Mouse (Mus musculus) limb, embryonic 10.5 days (tissue): ENCODE data around the gene Tnip1. TPM values are rescaled to one million over a fixed set of nuclear protein-coding genes. Genes with fewer than 3 reads are reported as not detected.

Experiments
- DNase-seq: peaks from one replicate; pipeline ENCODE4 v3.0.0-alpha.2; 2017; ENCODE audit warnings: low spot score
- H3K27ac ChIP-seq: fragments of 300-500 bp; sonication (generic); 2 replicates; pipeline ENCODE4 v1.5.1; 2016; ENCODE audit warnings: mild to moderate bottlenecking
- H3K27me3 ChIP-seq: fragments of 300-500 bp; sonication (generic); 2 replicates; pipeline ENCODE4 v1.6.1; 2016; ENCODE audit warnings: low read depth, mild to moderate bottlenecking; ENCODE audit not compliant: poor library complexity, severe bottlenecking
- H3K36me3 ChIP-seq: fragments of 300-500 bp; sonication (generic); 2 replicates; pipeline ENCODE4 v1.6.1; 2016; ENCODE audit warnings: mild to moderate bottlenecking, moderate library complexity
- H3K4me1 ChIP-seq: fragments of 300-500 bp; sonication (generic); 2 replicates; pipeline ENCODE4 v1.6.1; 2016
- H3K4me3 ChIP-seq: fragments of 300-500 bp; sonication (generic); 2 replicates; pipeline ENCODE4 v1.5.1; 2016; ENCODE audit warnings: mild to moderate bottlenecking, moderate library complexity
- H3K9me3 ChIP-seq: fragments of 300-500 bp; sonication (generic); replicated peaks from 2 replicates; pipeline ENCODE4 v1.6.1; 2016; ENCODE audit warnings: mild to moderate bottlenecking
- WGBS: fragments of 180-500 bp; shearing (Covaris S2); methylation state at CpG from one replicate; pipeline ENCODE4 v1.1.7; 2016; 5-methylcytosine and 5-hydroxymethylcytosine counted together
- polyA plus RNA-seq: library from polyadenylated mRNA; unstranded; fragments of >200 nt; fragmentation: Nextera tagmentation; extraction: Ambion mirVana; gene quantifications from 2 replicates; pipeline ENCODE4 v1.2.1, GENCODE M21; 2016

Gene Tnip1
- polyA plus RNA-seq, 1 experiment from 2014 or later: 14.0 TPM

DNA sequence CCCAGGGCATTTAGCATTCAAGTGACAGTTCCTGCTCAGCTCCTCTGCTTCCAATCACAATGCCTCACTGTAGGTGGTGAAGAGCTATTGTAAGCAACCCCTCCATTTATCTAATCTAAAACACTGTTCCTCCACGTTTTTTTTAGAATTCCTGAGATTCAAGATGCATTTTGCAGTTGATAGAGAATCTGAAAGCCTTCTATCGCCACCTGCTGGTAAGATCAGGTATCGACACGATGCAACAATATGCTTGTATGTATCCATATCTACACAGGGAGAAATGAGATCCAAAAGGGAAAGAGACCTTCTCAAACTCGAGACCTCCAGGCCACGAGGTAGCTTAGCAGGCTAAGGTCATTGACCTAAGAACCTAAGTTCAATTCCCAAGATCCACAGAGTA, 21.4 kb upstream of the Tnip1 start:
- Histone ChIP-seq H3K4me1 (0 out of 2 replicates have a peak, but pooled peaks cover 3% of the 10 kb centered on the region), H3K27me3 (no peaks in the 10 kb centered on the region), H3K36me3 (peaks cover 41% of the 10 kb centered on the region), H3K27ac (no peak overlapping the region), H3K9me3 (no peaks in the 10 kb centered on the region), H3K4me3 (no peak overlapping the region)
- peak; percentile 86 for DNase-seq
- WGBS: 3% methylated on average over 6 of the region's 6 CpGs

DNA sequence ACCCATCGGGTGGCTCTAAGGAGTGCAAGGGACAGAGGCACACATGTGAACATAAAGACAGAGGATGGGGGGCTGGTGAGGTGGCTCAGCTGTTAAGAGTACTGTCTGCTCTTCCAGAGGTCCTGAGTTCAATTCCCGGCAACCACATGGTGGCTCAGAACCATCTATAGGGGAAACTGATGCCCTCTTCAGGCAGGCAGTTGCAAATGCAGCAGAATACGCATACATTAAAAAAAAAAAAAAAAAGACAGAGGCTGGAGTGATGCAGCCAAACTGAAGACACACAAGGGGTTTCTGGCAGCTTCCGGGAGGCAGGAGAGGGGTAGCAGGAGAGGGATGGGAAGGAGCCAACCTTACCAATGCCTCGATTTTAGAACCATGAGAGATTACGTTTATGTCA, 19.8 kb upstream of the Tnip1 start:
- peaks cover 43% of the 10 kb centered on the region for H3K36me3 ChIP-seq
- H3K4me3 ChIP-seq: no peak overlapping the region
- H3K4me1 ChIP-seq: 0 out of 2 replicates have a peak, but pooled peaks cover 3% of the 10 kb centered on the region
- H3K27ac ChIP-seq: no peak overlapping the region
- H3K9me3 ChIP-seq: no peaks in the 10 kb centered on the region
- DNase-seq: no peak
- H3K27me3 ChIP-seq: no peaks in the 10 kb centered on the region
- WGBS: 84% methylated on average over 6 of the region's 6 CpGs

DNA sequence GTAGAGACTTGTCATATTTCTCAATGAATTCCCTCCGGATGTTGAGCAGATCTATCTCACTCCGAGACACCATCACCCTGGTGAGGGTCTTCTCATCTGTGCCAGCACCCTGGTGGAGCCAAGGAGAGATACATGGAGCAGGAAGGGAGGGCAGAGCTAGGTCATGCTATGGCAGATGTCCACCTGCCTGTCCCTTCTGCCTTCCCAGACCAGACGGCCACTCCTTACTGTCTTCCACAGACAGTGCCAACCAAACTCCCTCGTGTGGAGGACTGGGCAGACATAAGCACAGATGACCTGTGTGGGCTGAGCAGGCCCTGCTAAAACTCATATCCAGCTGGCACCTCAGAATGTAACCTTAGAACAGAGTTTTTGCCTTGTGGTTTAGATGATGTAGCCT, 18.9 kb upstream of the Tnip1 start:
- WGBS: 89% methylated on average over 4 of the region's 4 CpGs
- H3K9me3 ChIP-seq: no peaks in the 10 kb centered on the region
- H3K27me3 ChIP-seq: no peaks in the 10 kb centered on the region
- H3K36me3 ChIP-seq: peaks cover 42% of the 10 kb centered on the region
- no peak overlapping the region for H3K4me3 ChIP-seq
- no peak overlapping the region for H3K27ac ChIP-seq
- DNase-seq: no peak
- H3K4me1 ChIP-seq: no peaks in the 10 kb centered on the region

DNA sequence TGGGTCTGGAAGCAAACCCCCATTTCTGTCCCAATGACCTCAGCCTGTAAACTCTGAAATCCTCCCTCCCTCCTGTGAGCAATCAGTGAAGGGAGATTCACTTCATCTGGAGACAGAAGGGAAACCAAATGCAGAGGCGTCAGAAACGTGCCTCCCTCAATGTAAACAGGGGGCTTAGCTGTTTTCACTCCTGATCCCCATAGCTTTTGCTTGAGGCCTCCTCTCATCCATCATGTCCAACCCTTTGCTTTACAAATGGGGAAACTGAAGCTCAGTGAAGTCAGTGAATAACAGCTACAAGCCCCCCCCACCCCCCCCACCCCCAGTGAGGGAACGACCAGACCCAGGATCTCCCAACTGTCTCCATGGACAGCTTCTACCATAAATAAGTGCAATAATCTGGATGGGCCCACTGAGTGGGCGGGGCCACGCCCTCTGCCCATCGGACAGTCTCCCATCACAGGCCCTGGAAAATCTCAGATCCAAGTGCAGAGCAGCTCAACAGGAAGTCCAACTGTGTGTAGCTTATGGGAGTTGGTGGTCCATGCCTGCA, 14.7 kb upstream of the Tnip1 start:
- 45% methylated on average over 6 of the region's 6 CpGs for WGBS
- no peak overlapping the region for H3K4me3 ChIP-seq
- no peak for DNase-seq
- no peaks in the 10 kb centered on the region for H3K27me3 ChIP-seq
- peaks cover 15% of the 10 kb centered on the region for H3K4me1 ChIP-seq
- no peak overlapping the region for H3K27ac ChIP-seq
- H3K9me3 ChIP-seq: no peaks in the 10 kb centered on the region
- peaks cover 29% of the 10 kb centered on the region for H3K36me3 ChIP-seq

DNA sequence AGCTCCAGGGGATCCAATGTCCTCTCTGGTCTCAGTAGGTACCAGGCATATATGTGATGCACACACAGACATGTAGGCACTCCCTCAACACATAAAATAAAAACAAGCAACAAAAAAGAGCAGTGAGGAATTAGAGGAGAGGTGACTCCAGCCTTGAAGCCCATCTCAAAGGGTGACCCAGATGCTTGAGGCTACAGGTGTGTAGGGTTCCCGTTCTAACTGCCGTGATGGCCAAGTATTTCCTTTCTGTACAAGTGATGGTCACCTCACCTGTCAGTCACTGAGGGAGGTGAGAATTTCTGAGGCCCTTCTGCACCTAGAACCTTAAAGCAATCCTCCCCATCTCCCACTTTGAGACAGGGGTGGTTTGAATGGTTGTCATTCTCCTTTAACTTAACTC, 13.6 kb upstream of the Tnip1 start:
- peaks cover 15% of the 10 kb centered on the region for H3K4me1 ChIP-seq
- H3K9me3 ChIP-seq: no peaks in the 10 kb centered on the region
- H3K27ac ChIP-seq: no peak overlapping the region
- peaks cover 18% of the 10 kb centered on the region for H3K36me3 ChIP-seq
- no peaks in the 10 kb centered on the region for H3K27me3 ChIP-seq
- H3K4me3 ChIP-seq: no peak overlapping the region
- 96% methylated on average over 2 of the region's 2 CpGs for WGBS
- no peak for DNase-seq

DNA sequence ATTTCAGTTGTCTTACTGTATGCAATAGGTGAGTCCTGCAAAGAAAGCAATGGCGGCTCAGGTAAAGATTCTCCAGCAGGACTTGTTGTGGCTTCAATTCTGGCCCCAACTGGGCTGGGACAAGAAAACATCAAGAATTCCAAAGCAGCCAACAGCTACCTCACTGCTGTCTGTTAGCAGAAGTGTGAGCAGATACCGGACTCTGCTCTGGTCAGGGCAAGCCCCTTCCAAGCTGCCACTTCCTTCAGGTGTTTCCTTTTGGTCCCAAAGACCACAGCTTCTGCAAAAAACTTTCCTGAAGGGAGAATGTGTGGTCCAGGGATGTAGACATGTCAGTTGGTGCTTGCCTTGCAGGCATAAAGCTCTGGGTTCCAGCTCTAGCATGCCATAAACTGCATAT, 13.0 kb upstream of the Tnip1 start:
- peaks cover 15% of the 10 kb centered on the region for H3K4me1 ChIP-seq
- DNase-seq: no peak
- no peak overlapping the region for H3K4me3 ChIP-seq
- no peaks in the 10 kb centered on the region for H3K27me3 ChIP-seq
- peaks cover 15% of the 10 kb centered on the region; the same call in 1 of the 2 replicates for H3K36me3 ChIP-seq
- WGBS: 91% methylated on average over 2 of the region's 2 CpGs
- no peak overlapping the region for H3K27ac ChIP-seq
- H3K9me3 ChIP-seq: no peaks in the 10 kb centered on the region

- Histone ChIP-seq H3K27me3 (no peaks in the 10 kb centered on the region), H3K9me3 (no peaks in the 10 kb centered on the region)
- WGBS: 89% methylated on average over 5 of the region's 5 CpGs
Measured at GRCm38 (mm10) chr11:54975340-54975739, 12.6 kb upstream of the Tnip1 start.

GRCm38 (mm10) chr11:54974639-54975038, 11.9 kb upstream of the Tnip1 start:
- no peaks in the 10 kb centered on the region for H3K27me3 ChIP-seq
- no peak overlapping the region for H3K27ac ChIP-seq
- WGBS: 93% methylated on average over 4 of the region's 4 CpGs

More at GRCm38 (mm10) chr11:54975340-54975739, 12.6 kb upstream of the Tnip1 start:
- Histone ChIP-seq H3K4me1 (peaks cover 15% of the 10 kb centered on the region), H3K27ac (no peak overlapping the region), H3K4me3 (no peak overlapping the region), H3K36me3 (peaks cover 15% of the 10 kb centered on the region; the same call in 1 of the 2 replicates)
- no peak for DNase-seq

DNA sequence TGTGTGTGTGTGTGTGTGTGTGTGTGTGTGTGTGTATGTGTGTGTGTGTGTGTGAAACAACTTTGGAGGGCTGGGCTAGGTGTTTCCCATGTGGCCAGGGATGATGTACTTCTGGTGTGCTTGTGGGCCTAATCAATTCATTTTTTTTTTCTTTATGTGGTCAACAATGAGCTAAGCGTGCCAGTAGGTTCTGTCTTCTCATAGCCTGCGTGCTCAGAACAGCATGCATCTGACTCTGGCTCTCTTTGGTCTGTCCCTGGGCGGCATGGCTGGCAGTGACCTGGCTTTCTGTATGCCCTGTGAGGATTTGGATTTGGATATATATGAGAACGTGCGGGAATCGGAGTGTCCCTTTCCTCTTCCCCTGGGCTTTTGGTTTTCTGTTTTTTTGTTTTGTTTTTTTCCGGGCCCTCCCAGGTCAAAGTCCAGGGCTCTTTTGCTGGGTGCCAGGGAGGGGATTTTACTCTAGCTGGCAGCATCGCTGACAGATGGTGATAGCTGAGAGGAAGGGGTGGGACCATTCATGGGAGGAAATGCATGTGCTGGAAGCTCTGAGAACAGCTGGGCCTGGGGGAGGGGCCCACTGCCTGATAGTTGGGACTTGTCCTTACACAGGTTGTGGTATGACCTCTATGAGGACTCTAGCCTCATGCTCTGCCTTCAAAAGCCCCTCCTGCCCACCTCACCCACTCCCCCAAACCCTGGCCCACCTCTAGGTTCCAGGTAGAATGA, 10.9 kb upstream of the Tnip1 start:
- DNase-seq: no peak
- Histone ChIP-seq H3K27me3 (no peaks in the 10 kb centered on the region), H3K9me3 (no peaks in the 10 kb centered on the region), H3K36me3 (peaks cover 3% of the 10 kb centered on the region; the same call in 1 of the 2 replicates), H3K4me1 (peaks cover 15% of the 10 kb centered on the region), H3K27ac (no peak overlapping the region), H3K4me3 (no peak overlapping the region)
- WGBS: 67% methylated on average over 8 of the region's 8 CpGs

More at GRCm38 (mm10) chr11:54974639-54975038, 11.9 kb upstream of the Tnip1 start:
- Histone ChIP-seq H3K9me3 (no peaks in the 10 kb centered on the region), H3K36me3 (peaks cover 13% of the 10 kb centered on the region; the same call in 1 of the 2 replicates), H3K4me3 (no peak overlapping the region), H3K4me1 (peaks cover 15% of the 10 kb centered on the region)
- DNase-seq: no peak

DNA sequence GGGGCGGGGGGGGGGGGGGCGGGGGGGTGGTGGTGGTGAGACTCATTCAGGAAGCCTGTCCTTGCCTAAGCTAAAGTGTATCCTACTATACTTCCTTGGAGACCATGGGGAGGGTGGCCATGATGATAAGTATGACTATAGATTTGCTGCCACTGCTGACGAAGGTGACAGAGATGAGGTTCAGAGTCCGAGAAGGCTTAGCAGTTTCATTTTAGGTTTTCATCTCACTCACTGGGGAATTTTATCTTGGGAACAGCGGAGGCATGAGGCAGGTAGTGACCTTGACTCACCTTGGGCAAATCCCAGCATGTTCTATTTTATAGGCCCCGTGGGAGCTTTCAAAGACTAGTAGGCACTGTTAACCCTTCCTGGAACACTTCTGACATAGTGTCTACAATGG, 10.1 kb upstream of the Tnip1 start:
- H3K36me3 ChIP-seq: no peaks in the 10 kb centered on the region
- DNase-seq: no peak
- 69% methylated on average over 6 of the region's 6 CpGs for WGBS
- no peak overlapping the region for H3K4me3 ChIP-seq
- no peaks in the 10 kb centered on the region for H3K9me3 ChIP-seq
- no peak overlapping the region for H3K27ac ChIP-seq
- H3K4me1 ChIP-seq: peaks cover 15% of the 10 kb centered on the region
- H3K27me3 ChIP-seq: no peaks in the 10 kb centered on the region

DNA sequence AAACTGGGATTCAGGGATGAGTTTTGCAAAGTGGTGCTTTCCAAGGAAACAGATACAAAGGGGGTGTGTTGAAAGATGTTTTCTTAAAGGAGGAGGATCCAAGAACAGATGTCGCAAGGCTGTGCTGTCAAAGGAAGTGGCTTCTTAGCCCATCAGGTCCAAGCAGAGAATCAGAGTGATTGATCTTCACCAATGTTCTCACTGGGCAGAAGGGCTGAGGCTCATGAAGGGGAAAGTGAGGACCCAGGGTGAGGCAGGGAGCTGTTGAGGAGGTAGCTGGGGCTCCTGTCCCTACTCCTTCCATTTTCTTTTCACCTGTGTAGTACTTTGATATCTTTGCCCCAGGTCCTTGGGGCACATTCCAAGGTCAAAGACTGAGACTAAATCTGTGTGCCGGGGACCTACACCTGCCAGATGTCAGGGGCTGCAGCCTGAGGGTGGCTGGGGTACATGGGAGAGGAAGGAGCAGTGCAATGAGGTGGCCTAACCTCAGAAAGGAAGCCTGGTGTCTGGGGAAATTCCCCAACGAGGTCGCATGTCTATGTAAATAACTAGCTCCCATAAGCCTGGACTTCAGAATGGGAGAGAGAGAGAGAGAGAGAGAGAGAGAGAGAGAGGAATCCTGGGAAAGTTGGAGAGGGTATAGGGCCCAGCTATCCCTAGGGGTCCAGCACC, 9.5 kb upstream of the Tnip1 start:
- Histone ChIP-seq H3K9me3 (no peaks in the 10 kb centered on the region), H3K4me3 (no peak overlapping the region), H3K4me1 (peaks cover 15% of the 10 kb centered on the region), H3K36me3 (no peaks in the 10 kb centered on the region), H3K27ac (no peak overlapping the region), H3K27me3 (no peaks in the 10 kb centered on the region)
- DNase-seq: no peak
- WGBS: 67% methylated on average over 4 of the region's 4 CpGs

- no peaks in the 10 kb centered on the region for H3K36me3 ChIP-seq
- H3K4me3 ChIP-seq: no peak overlapping the region
- no peak for DNase-seq
- H3K27me3 ChIP-seq: no peaks in the 10 kb centered on the region
- H3K4me1 ChIP-seq: peaks cover 15% of the 10 kb centered on the region
- no peaks in the 10 kb centered on the region for H3K9me3 ChIP-seq
- WGBS: 79% methylated on average over 8 of the region's 8 CpGs
- H3K27ac ChIP-seq: no peak overlapping the region
Measured at GRCm38 (mm10) chr11:54971365-54972048, 8.8 kb upstream of the Tnip1 start.

DNA sequence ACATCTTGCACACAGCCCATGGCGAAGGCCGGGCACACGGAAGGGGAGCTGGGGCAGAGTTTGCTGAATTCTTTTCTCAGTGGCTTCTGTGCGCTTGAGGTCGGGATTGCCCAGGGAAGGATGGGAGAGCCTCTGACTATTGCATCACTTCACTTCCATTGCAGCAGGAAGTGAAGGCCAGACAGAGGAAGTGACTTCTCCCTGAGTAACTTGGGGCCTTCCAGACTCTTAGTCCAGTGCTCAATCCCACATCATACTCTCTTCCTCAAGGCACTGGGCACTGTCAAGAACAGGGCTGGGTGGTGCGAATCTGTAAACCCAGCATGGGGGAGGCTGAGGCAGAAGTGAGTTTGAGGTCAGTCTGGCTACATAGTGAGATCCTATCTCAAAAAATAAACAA, 2.5 kb upstream of the Tnip1 start:
- 86% methylated on average over 6 of the region's 6 CpGs for WGBS
- Histone ChIP-seq H3K36me3 (no peaks in the 10 kb centered on the region), H3K4me3 (no peak overlapping the region), H3K4me1 (peaks cover 7% of the 10 kb centered on the region; the same call in 1 of the 2 replicates), H3K27ac (no peak overlapping the region), H3K27me3 (no peaks in the 10 kb centered on the region), H3K9me3 (no peaks in the 10 kb centered on the region)
- no peak for DNase-seq
